ENCODE assay signal across 18 mouse cellular contexts in the genomic region with DNA sequence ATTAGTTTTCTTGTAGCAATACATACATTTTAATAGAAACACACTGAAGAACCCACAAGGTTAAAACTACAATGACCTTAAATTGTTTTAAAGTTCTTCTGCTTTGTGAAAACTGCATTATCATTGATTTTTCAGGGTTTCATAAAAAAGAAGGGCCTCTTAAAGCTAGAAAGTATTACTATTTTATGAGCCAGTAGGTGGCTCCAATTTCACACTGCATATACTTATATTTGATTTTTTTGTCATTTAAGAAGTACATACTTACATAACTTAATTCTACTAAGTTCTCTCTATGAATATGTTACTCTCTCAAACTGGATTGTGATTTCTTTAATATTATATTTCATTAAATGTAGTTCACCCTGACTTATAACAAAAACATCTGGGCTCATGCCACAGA.
A peak's percentile ranks its signal among the peaks of the same experiment; 100 is the strongest.
DNase-seq lines count a peak whose midpoint lies in the region; ATAC-seq and TF ChIP-seq lines count a peak whose summit lies in the region.
"Had no signal": no experiment of that assay in that cellular context is flagged by ENCODE, and none has a peak within 500 bp of the region (broad histone marks: within the 10 kb centered on the region; RNA-seq: fewer than 3 reads in every experiment).

No protein-coding gene starts in this region.

- no peaks in the 10 kb centered on the region for H3K4me1 ChIP-seq in forebrain, postnatal 0 days (ENCODE audit: insufficient read depth)
- no peaks in the 10 kb centered on the region for H3K4me1 ChIP-seq in forebrain, embryonic 12.5 days
- no peaks in the 10 kb centered on the region for H3K4me1 ChIP-seq in neural tube, embryonic 15.5 days
- H3K4me1 ChIP-seq: hindbrain, embryonic 10.5 days; kidney, embryonic 15.5 days; limb, embryonic 10.5 days had no signal

- no peaks in the 10 kb centered on the region for H3K9me3 ChIP-seq in forebrain, postnatal 0 days (ENCODE audit: low read length)
- H3K9me3 ChIP-seq in forebrain, embryonic 12.5 days, result 0 out of 2 replicates have a peak, but pooled peaks cover 6% of the 10 kb centered on the region
- no peaks in the 10 kb centered on the region; the same call in 1 of the 2 replicates for H3K9me3 ChIP-seq in neural tube, embryonic 15.5 days (replicated peaks)
- H3K9me3 ChIP-seq: hindbrain, embryonic 10.5 days; limb, embryonic 10.5 days had no signal

- no peak for ATAC-seq in forebrain, postnatal 0 days
- no peak for ATAC-seq in forebrain, embryonic 12.5 days (ENCODE audit: low FRiP score)
- no peak for ATAC-seq in neural tube, embryonic 15.5 days (ENCODE audit: low FRiP score)
- ATAC-seq: inflammation-experienced regulatory T-cells, adult 6 months had no signal

- peak; percentile 23; the same call in 1 of the 2 replicates for TF ChIP-seq CTCF in forebrain, postnatal 0 days (IDR thresholded peaks at IDR 0.05; ENCODE audit: low read depth)
- TF ChIP-seq CTCF in layer of hippocampus, adult 2 months (conservative IDR thresholded peaks at IDR 0.05), result peak; percentile 69

- no peak overlapping the region for H3K9ac ChIP-seq in forebrain, postnatal 0 days
- H3K9ac ChIP-seq in forebrain, embryonic 12.5 days, result no peak overlapping the region
- H3K9ac ChIP-seq in neural tube, embryonic 15.5 days (replicated peaks), result no peak overlapping the region
- H3K9ac ChIP-seq: kidney, embryonic 15.5 days; liver, embryonic 14.5 days had no signal

- H3K4me3 ChIP-seq in forebrain, postnatal 0 days (ENCODE audit: low read depth, low read length), result no peak overlapping the region
- no peak overlapping the region for H3K4me3 ChIP-seq in forebrain, embryonic 12.5 days (replicated peaks)
- no peak overlapping the region for H3K4me3 ChIP-seq in layer of hippocampus, adult 2 months
- no peak overlapping the region for H3K4me3 ChIP-seq in neural tube, embryonic 15.5 days (replicated peaks)
- H3K4me3 ChIP-seq: erythroblast, embryonic 14.5 days; hindbrain, embryonic 10.5 days; kidney, embryonic 15.5 days; limb, embryonic 10.5 days; myocyte had no signal

- H3K4me2 ChIP-seq in forebrain, postnatal 0 days (ENCODE audit: low read depth), result no peak overlapping the region
- no peak overlapping the region for H3K4me2 ChIP-seq in forebrain, embryonic 12.5 days
- H3K4me2 ChIP-seq in neural tube, embryonic 15.5 days, result no peak overlapping the region
- H3K4me2 ChIP-seq: kidney, embryonic 15.5 days had no signal

- H3K27me3 ChIP-seq in forebrain, postnatal 0 days (ENCODE audit: insufficient read depth, low read length), result no peaks in the 10 kb centered on the region
- no peaks in the 10 kb centered on the region for H3K27me3 ChIP-seq in forebrain, embryonic 12.5 days
- no peaks in the 10 kb centered on the region for H3K27me3 ChIP-seq in neural tube, embryonic 15.5 days (replicated peaks)
- H3K27me3 ChIP-seq: kidney, embryonic 15.5 days had no signal

- H3K27ac ChIP-seq in forebrain, postnatal 0 days (ENCODE audit: low read depth, low read length), result no peak overlapping the region
- no peak overlapping the region for H3K27ac ChIP-seq in forebrain, embryonic 12.5 days
- H3K27ac ChIP-seq in layer of hippocampus, adult 2 months, result no peak overlapping the region
- no peak overlapping the region for H3K27ac ChIP-seq in neural tube, embryonic 15.5 days (replicated peaks)
- H3K27ac ChIP-seq: hindbrain, embryonic 10.5 days; kidney, embryonic 15.5 days; limb, embryonic 10.5 days; liver, embryonic 14.5 days had no signal

- H3K36me3 ChIP-seq in forebrain, postnatal 0 days (ENCODE audit: insufficient read depth), result no peaks in the 10 kb centered on the region
- H3K36me3 ChIP-seq in forebrain, embryonic 12.5 days (replicated peaks), result no peaks in the 10 kb centered on the region
- no peaks in the 10 kb centered on the region for H3K36me3 ChIP-seq in neural tube, embryonic 15.5 days
- H3K36me3 ChIP-seq: hindbrain, embryonic 10.5 days; kidney, embryonic 15.5 days; limb, embryonic 10.5 days had no signal

- DNase-seq in forebrain, postnatal 0 days, result peak; percentile 3
- DNase-seq in layer of hippocampus, adult 2 months (ENCODE audit: low spot score in 2 of 2), result no peak
- no peak for DNase-seq in layer of hippocampus, adult 11-12 months (ENCODE audit: low spot score)
- DNase-seq in 3T3-L1 (ENCODE audit: low read depth, low spot score), result peak; percentile 32
- DNase-seq in adipocyte (ENCODE audit: low spot score), result peak; percentile 39
- no peak for DNase-seq in gastrocnemius, adult 8-10 months (ENCODE audit: low spot score in 2 of 2)
- DNase-seq: cerebellum, adult 11 months; cerebellum, postnatal 36 days; lung, postnatal 36 days had no signal

Comparison
In these comparisons a context has a peak if more than half of its experiments do, and no peak if none do; other contexts are left out.
1. DNase-seq: peak in forebrain, postnatal 0 days (single experiment), 3T3-L1 (single experiment) and adipocyte (single experiment); none in layer of hippocampus, adult 2 months (0 of 2), layer of hippocampus, adult 11-12 months (single experiment) and gastrocnemius, adult 8-10 months (0 of 2).